Mouse (Mus musculus) erythroblast, embryonic 14.5 days (primary cell): ENCODE data around the gene Ltbp1. TPM values are rescaled to one million over a fixed set of nuclear protein-coding genes. Genes with fewer than 3 reads are reported as not detected.

Experiments
- H3K27me3 ChIP-seq: 2 replicates; pipeline ENCODE4 v1.6.1; 2012; ENCODE audit warnings: inconsistent platforms; ENCODE audit not compliant: control insufficient read depth
- H3K36me3 ChIP-seq: 2 replicates; pipeline ENCODE4 v1.6.1; 2012; ENCODE audit warnings: mild to moderate bottlenecking, inconsistent platforms; ENCODE audit not compliant: control insufficient read depth
- H3K4me1 ChIP-seq: 2 replicates; pipeline ENCODE4 v1.6.1; 2012; ENCODE audit warnings: inconsistent platforms; ENCODE audit not compliant: control insufficient read depth
- H3K4me3 ChIP-seq: replicated peaks from 2 replicates; pipeline ENCODE3; 2012; ENCODE audit warnings: moderate library complexity, mild to moderate bottlenecking, inconsistent platforms
- H3K9me3 ChIP-seq: 2 replicates; pipeline ENCODE4 v1.6.1; 2012; ENCODE audit warnings: low read length, inconsistent platforms, mixed read lengths; ENCODE audit not compliant: control insufficient read depth
- GATA1 ChIP-seq: IDR thresholded peaks from 2 replicates; pipeline ENCODE4 v1.6.1; 2012; ENCODE audit warnings: low read length, inconsistent platforms, mixed read lengths
- TAL1 ChIP-seq: IDR thresholded peaks from 3 replicates; pipeline ENCODE4 v1.6.1; 2012; ENCODE audit warnings: low read length, inconsistent platforms, mixed read lengths
- polyA plus RNA-seq: library from polyadenylated mRNA; stranded (reverse); fragments of >175 nt; gene quantifications from 2 replicates; pipeline ENCODE4 v1.2.3, GENCODE M21; 2012

Ltbp1 gene
- 0.04 and 0.06 TPM in 2 replicates for polyA plus RNA-seq

- Histone ChIP-seq H3K36me3 (no peaks in the 10 kb centered on the region), H3K4me1 (peaks cover 26% of the 10 kb centered on the region), H3K4me3 (peak within 1 kb of the TSS; percentile 69), H3K9me3 (no peaks in the 10 kb centered on the region), H3K27me3 (peaks cover 16% of the 10 kb centered on the region)
- no peak for TF ChIP-seq TAL1
- no peak for TF ChIP-seq GATA1
These were observed at the start of gene Ltbp1 for GRCm38 (mm10) chr17:75005281-75005684. Gene Ltbp1, plus strand, starts transcription at chr17:75005568.

GRCm38 (mm10) chr17:74959481-74960245 is 45.7 kb upstream of the Ltbp1 start:
- no peaks in the 10 kb centered on the region for H3K36me3 ChIP-seq
- TF ChIP-seq GATA1 (no peak), TAL1 (no peak)
- H3K4me1 ChIP-seq: peaks cover 6% of the 10 kb centered on the region; the same call in 1 of the 2 replicates
- no peak overlapping the region for H3K4me3 ChIP-seq
- H3K9me3 ChIP-seq: no peaks in the 10 kb centered on the region
- H3K27me3 ChIP-seq: no peaks in the 10 kb centered on the region

GRCm38 (mm10) chr17:74963222-74963621 is 42.1 kb upstream of the Ltbp1 start:
- Histone ChIP-seq H3K4me3 (no peak overlapping the region), H3K27me3 (no peaks in the 10 kb centered on the region), H3K9me3 (no peaks in the 10 kb centered on the region), H3K4me1 (peaks cover 8% of the 10 kb centered on the region), H3K36me3 (no peaks in the 10 kb centered on the region)
- TF ChIP-seq TAL1: no peak
- no peak for TF ChIP-seq GATA1

- H3K27me3 ChIP-seq: no peaks in the 10 kb centered on the region
- H3K4me3 ChIP-seq: no peak overlapping the region
- no peaks in the 10 kb centered on the region for H3K36me3 ChIP-seq
- no peaks in the 10 kb centered on the region for H3K9me3 ChIP-seq
- no peak for TF ChIP-seq TAL1
- peaks cover 11% of the 10 kb centered on the region for H3K4me1 ChIP-seq
These were observed 41.5 kb upstream of the Ltbp1 start for GRCm38 (mm10) chr17:74963861-74964260.

- no peak overlapping the region for H3K4me3 ChIP-seq
- TF ChIP-seq TAL1 (no peak), GATA1 (no peak)
These were observed 38.0 kb upstream of the Ltbp1 start for GRCm38 (mm10) chr17:74967298-74967848.

GRCm38 (mm10) chr17:74968152-74968712 is 37.1 kb upstream of the Ltbp1 start:
- peak overlapping the region; percentile 16 for H3K4me3 ChIP-seq
- H3K4me1 ChIP-seq: peaks cover 9% of the 10 kb centered on the region
- TF ChIP-seq GATA1 (no peak), TAL1 (no peak)
- no peaks in the 10 kb centered on the region for H3K9me3 ChIP-seq
- H3K36me3 ChIP-seq: no peaks in the 10 kb centered on the region
- H3K27me3 ChIP-seq: no peaks in the 10 kb centered on the region

More at GRCm38 (mm10) chr17:74967298-74967848, 38.0 kb upstream of the Ltbp1 start:
- H3K4me1 ChIP-seq: peaks cover 9% of the 10 kb centered on the region
- no peaks in the 10 kb centered on the region for H3K9me3 ChIP-seq
- H3K36me3 ChIP-seq: no peaks in the 10 kb centered on the region
- no peaks in the 10 kb centered on the region for H3K27me3 ChIP-seq

- no peak overlapping the region for H3K4me3 ChIP-seq
- H3K9me3 ChIP-seq: no peaks in the 10 kb centered on the region
- H3K4me1 ChIP-seq: peaks cover 9% of the 10 kb centered on the region
- H3K36me3 ChIP-seq: no peaks in the 10 kb centered on the region
- H3K27me3 ChIP-seq: no peaks in the 10 kb centered on the region
- no peak for TF ChIP-seq GATA1
These were observed 36.6 kb upstream of the Ltbp1 start for GRCm38 (mm10) chr17:74968738-74969271.

GRCm38 (mm10) chr17:74975192-74975591 is 30.2 kb upstream of the Ltbp1 start:
- Histone ChIP-seq H3K4me3 (no peak overlapping the region), H3K9me3 (no peaks in the 10 kb centered on the region), H3K36me3 (no peaks in the 10 kb centered on the region), H3K27me3 (0 out of 2 replicates have a peak, but pooled peaks cover 2% of the 10 kb centered on the region), H3K4me1 (no peaks in the 10 kb centered on the region; the same call in 1 of the 2 replicates)
- no peak for TF ChIP-seq GATA1
- TF ChIP-seq TAL1: no peak
